Mouse (Mus musculus): ENCODE measurements at regions not wholly inside any gene's neighbourhood (a gene's known extent, or its start where the extent isn't known, plus 50 kb on each side); places are given as distances from the start of the nearest gene placed in this dataset.

DNA sequence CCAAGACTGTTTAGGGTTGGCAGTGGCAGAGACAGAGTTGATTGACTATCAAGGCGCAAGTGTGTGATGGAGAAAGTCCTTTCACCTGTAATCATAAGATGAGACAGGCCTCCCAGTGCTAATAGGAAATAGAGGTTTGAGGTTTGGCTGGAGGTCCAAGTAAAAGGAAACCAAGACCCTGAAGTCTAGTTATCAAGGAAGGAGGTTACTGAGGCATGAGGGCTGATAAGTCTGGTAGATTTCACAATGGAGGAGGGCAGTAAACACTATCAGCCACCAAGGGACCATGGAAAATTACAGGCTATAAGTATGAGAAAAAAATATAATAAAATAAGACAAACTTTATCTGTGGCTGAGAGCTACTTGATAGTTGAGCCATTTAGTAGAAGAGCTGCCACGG lies 52.1 kb upstream of the Cadm1 start:
- DNase-seq (ENCODE audit: low spot score in 2 of 2): no peak
